Mouse (Mus musculus) limb, embryonic 12.5 days (tissue): ENCODE results near the gene Itpr2. TPM values are rescaled to one million over a fixed set of nuclear protein-coding genes. Genes with fewer than 3 reads are reported as not detected.
"Not testable (repeated sequence)": the region's sequence is repeated elsewhere in the genome, so short reads cannot be mapped to it uniquely, and the experiment has no call there.

Source experiments
- ATAC-seq: fragments of 200-750 bp; cut with Nextera tagmentation; 2 replicates; pipeline ENCODE4 v1.8.0; 2017; ENCODE audit warnings: low read depth, moderate TSS enrichment; ENCODE audit not compliant: insufficient number of reproducible peaks, insufficient read depth, low FRiP score, low TSS enrichment
- H3K27ac ChIP-seq: fragments of 300-500 bp; sonication (generic); 2 replicates; pipeline ENCODE4 v1.5.1; 2016; ENCODE audit warnings: mild to moderate bottlenecking, moderate library complexity
- H3K27me3 ChIP-seq: fragments of 300-500 bp; sonication (generic); 2 replicates; pipeline ENCODE4 v1.6.1; 2016; ENCODE audit warnings: mild to moderate bottlenecking, moderate library complexity
- H3K36me3 ChIP-seq: fragments of 300-500 bp; sonication (generic); 2 replicates; pipeline ENCODE4 v1.6.1; 2016; ENCODE audit warnings: mild to moderate bottlenecking, moderate library complexity
- H3K4me1 ChIP-seq: fragments of 300-500 bp; sonication (generic); replicated peaks from 2 replicates; pipeline ENCODE4 v1.6.1; 2016
- H3K4me2 ChIP-seq: fragments of 300-500 bp; sonication (generic); 2 replicates; pipeline ENCODE4 v1.6.1; 2016; ENCODE audit warnings: mild to moderate bottlenecking, moderate library complexity
- H3K4me3 ChIP-seq: fragments of 300-500 bp; sonication (generic); replicated peaks from 2 replicates; pipeline ENCODE4 v1.5.1; 2016; ENCODE audit warnings: mild to moderate bottlenecking
- H3K9ac ChIP-seq: fragments of 300-500 bp; sonication (generic); replicated peaks from 2 replicates; pipeline ENCODE4 v1.6.1; 2016; ENCODE audit warnings: mild to moderate bottlenecking, moderate library complexity
- H3K9me3 ChIP-seq: fragments of 300-500 bp; sonication (generic); 2 replicates; pipeline ENCODE4 v1.6.1; 2016; ENCODE audit warnings: mild to moderate bottlenecking, moderate library complexity
- WGBS: fragments of 180-500 bp; shearing (Covaris S2); methylation state at CpG from one replicate; pipeline ENCODE4 v1.1.7; 2016; 5-methylcytosine and 5-hydroxymethylcytosine counted together
- polyA plus RNA-seq: library from polyadenylated mRNA; unstranded; fragments of >200 nt; fragmentation: Nextera tagmentation; extraction: Ambion mirVana; gene quantifications from 2 replicates; pipeline ENCODE4 v1.2.1, GENCODE M21; 2016

The Itpr2 gene
- polyA plus RNA-seq, 1 experiment from 2014 or later, result 7.0 TPM

DNA sequence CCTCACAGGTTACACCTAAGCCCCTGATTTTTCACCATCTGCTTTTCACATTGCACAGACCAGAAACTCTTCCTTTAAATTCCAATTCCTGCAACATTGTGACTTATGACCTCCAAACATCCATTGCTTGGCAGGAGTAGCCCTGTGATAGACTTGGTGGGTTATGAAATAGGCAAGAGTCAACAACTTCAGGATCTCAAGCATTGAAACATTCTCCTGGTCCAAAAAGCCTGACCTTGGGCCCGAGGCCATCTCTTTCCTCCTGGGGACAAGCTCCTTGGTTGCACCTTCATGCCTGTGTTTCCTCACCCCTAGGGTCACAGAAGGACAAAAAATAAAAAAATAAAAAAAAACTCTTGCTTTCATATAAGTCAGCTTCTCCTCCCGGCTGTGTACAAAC is 32.1 kb downstream of the Itpr2 start:
- H3K27me3 ChIP-seq, result no peaks in the 10 kb centered on the region
- no peak for ATAC-seq
- peaks cover 4% of the 10 kb centered on the region; the same call in 1 of the 2 replicates for H3K9me3 ChIP-seq
- no peak overlapping the region for H3K9ac ChIP-seq
- no peak overlapping the region for H3K4me2 ChIP-seq
- peak overlapping the region; percentile 4; the same call in 1 of the 2 replicates for H3K27ac ChIP-seq
- 88% methylated on average over 2 of the region's 2 CpGs for WGBS
- H3K36me3 ChIP-seq, result no peaks in the 10 kb centered on the region
- H3K4me3 ChIP-seq, result no peak overlapping the region
- H3K4me1 ChIP-seq, result peaks cover 6% of the 10 kb centered on the region

GRCm38 (mm10) chr6:146468361-146468760 is 33.7 kb downstream of the Itpr2 start:
- Histone ChIP-seq H3K27ac (0 out of 2 replicates have a peak overlapping the region, but pooled peaks have one; percentile 7), H3K9ac (no peak overlapping the region), H3K9me3 (peaks cover 4% of the 10 kb centered on the region; the same call in 1 of the 2 replicates), H3K4me3 (no peak overlapping the region), H3K27me3 (no peaks in the 10 kb centered on the region), H3K4me1 (peaks cover 6% of the 10 kb centered on the region; the same call in 1 of the 2 replicates), H3K4me2 (no peak overlapping the region), H3K36me3 (no peaks in the 10 kb centered on the region)
- no peak for ATAC-seq
- 58% methylated on average over 8 of the region's 8 CpGs for WGBS

DNA sequence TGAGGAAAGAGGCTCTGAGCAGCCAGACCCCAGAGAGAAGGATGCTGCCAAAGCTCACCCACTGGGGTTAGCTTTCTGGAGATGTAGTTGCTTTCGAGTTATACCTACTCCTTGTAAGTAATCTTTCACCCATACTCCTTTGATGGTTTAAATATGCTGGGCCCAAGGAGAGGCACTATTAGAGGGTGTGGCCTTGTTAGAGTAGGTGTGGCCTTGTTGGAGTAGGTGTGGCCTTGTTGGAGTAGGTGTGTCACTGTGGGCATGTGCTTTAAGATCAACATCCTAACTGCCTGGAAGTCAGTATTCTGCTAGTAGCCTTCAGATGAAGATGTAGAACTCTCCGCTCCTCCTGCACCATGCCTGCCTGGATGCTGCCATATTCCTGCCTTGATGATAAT is 37.4 kb downstream of the Itpr2 start:
- not testable (repeated sequence) for H3K27ac ChIP-seq, H3K9ac ChIP-seq, H3K36me3 ChIP-seq, H3K4me1 ChIP-seq, H3K4me3 ChIP-seq, ATAC-seq, H3K9me3 ChIP-seq, H3K27me3 ChIP-seq, H3K4me2 ChIP-seq
- WGBS, result 96% methylated on average over 2 of the region's 2 CpGs

DNA sequence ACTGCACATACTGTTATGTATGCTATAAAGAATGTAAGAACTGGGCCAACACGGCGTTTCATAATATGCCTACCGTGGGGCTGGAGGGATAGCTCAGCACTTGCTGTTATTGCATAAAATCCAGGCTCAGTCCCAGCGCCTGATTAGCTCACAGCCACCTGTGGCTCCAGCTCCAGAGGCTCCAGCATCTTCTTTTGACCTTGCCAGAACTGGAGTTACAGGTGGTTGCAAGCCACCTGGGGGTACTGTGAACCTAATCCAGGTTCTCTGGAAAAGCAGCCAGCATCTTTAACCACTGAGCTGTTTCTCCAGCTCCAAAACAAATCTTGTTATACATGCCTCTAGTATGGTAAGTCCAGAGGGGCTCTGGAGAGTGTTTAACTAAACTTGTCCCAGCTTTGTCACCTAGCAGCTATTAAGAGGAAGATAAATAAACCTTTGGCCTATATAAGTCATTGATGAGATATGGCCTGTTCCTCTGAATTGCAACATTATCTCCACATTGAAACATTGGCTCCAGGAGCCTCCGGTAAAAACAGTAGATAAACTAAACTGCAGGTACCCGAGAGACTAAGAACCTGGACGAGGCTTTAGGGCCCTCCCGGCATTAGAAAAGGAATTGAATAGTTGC is 37.9 kb downstream of the Itpr2 start:
- Histone ChIP-seq H3K36me3 (no peaks in the 10 kb centered on the region), H3K4me1 (no peaks in the 10 kb centered on the region), H3K4me3 (no peak overlapping the region), H3K9ac (no peak overlapping the region), H3K9me3 (peaks cover 4% of the 10 kb centered on the region; the same call in 1 of the 2 replicates), H3K27ac (no peak overlapping the region), H3K27me3 (no peaks in the 10 kb centered on the region), H3K4me2 (no peak overlapping the region)
- no peak for ATAC-seq
- WGBS, result 71% methylated on average over 8 of the region's 8 CpGs

DNA sequence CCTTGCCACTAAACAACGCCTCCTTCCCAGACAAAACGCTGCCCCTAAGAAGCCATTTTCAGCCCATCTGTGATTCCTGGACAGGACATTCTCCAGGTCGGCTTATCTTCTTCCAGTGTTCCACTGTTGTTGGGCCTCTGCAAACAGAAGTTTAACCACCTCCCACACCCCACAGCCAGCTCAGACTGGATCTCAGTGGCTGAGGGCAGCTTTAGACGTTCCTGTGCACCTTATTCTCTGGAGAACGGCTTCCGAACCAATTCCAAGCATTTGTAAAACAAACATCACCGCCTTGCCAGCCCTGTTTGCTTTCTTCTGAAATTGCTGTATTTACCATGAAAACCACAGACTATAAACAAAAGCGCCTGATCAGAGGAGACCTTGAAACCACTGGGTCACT is 41.1 kb downstream of the Itpr2 start:
- Histone ChIP-seq H3K36me3 (no peaks in the 10 kb centered on the region), H3K27ac (no peak overlapping the region), H3K27me3 (no peaks in the 10 kb centered on the region), H3K9me3 (no peaks in the 10 kb centered on the region), H3K4me3 (no peak overlapping the region), H3K9ac (no peak overlapping the region), H3K4me1 (no peaks in the 10 kb centered on the region), H3K4me2 (no peak overlapping the region)
- 55% methylated on average over 8 of the region's 8 CpGs for WGBS
- no peak for ATAC-seq

GRCm38 (mm10) chr6:146458436-146458835 is 43.6 kb downstream of the Itpr2 start:
- H3K4me3 ChIP-seq, result no peak overlapping the region
- H3K4me2 ChIP-seq, result no peak overlapping the region
- 51% methylated on average over 5 of the region's 5 CpGs for WGBS
- no peaks in the 10 kb centered on the region for H3K9me3 ChIP-seq
- no peaks in the 10 kb centered on the region for H3K4me1 ChIP-seq
- no peaks in the 10 kb centered on the region for H3K27me3 ChIP-seq
- H3K27ac ChIP-seq, result no peak overlapping the region
- ATAC-seq, result no peak
- H3K9ac ChIP-seq, result no peak overlapping the region
- H3K36me3 ChIP-seq, result no peaks in the 10 kb centered on the region

DNA sequence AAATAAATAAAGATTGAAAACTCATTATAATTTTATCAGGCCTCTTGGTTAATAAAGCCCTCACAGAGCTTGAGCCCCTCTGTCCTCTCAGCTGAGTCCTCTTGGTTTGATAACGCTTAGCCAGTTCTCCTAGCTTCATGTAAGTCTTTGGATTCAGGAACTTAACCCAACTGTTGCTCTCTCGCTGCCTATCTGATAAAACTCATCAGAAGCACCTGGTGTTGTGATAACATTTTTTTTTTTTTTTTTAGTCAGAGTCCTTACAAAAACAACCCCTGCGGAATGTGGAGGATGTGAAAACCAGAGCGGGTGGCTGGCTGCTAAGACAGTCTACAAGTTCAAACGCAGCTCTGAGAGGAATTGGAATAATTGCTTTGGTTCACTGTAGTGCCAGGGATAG is 45.3 kb downstream of the Itpr2 start:
- no peak overlapping the region for H3K4me2 ChIP-seq
- no peaks in the 10 kb centered on the region for H3K9me3 ChIP-seq
- WGBS, result 87% methylated on average over 5 of the region's 5 CpGs
- ATAC-seq, result no peak
- no peaks in the 10 kb centered on the region for H3K27me3 ChIP-seq
- H3K4me3 ChIP-seq, result no peak overlapping the region
- H3K9ac ChIP-seq, result no peak overlapping the region
- H3K36me3 ChIP-seq, result no peaks in the 10 kb centered on the region
- peaks cover 6% of the 10 kb centered on the region; the same call in 1 of the 2 replicates for H3K4me1 ChIP-seq
- H3K27ac ChIP-seq, result no peak overlapping the region

DNA sequence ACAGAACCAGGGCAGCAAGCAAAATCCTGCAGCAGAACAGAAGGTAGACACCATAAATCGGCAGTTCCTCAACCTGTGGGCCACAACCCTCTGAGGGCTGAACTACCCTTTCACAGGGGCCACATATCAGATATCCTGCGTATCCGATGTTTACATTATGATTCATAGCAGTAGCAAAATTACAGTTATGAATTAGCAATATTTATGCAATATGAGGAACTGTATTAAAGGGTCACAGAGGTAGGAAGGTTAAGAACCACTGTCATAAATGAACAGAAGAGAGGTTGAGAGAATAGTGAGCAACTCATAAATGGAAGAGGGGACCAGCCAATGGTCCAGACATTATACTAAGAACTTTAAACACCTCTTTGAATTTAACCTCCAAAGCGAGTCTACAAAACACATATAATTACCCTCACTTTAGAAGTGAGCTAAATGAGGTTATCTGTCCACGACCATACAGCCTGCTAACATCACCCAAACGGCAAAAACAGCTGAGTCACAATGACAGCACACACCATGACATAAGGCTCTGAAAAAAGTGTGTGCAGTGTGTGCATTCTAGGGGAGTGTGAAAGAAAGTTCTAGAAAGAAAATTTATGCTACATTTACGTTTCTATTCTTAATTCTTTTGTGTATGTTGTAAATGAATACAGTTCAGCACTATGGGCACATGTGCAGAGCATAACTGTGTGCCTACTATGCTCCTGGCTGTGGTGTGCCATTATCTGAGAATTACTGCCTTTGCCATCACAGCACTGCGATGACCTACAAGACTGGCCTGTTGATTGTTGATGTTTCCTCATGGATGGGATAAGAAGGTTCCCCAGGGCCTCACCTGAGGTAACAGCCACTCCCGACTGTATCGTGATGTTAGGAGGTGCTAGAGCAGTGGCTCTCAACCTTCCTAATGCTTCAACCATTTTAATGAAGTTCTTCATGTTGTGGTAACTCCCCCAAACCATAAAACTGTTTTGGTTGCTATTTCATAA is 47.2 kb downstream of the Itpr2 start:
- ATAC-seq, result no peak
- no peak overlapping the region for H3K4me2 ChIP-seq
- H3K9me3 ChIP-seq, result no peaks in the 10 kb centered on the region
- no peak overlapping the region for H3K9ac ChIP-seq
- no peak overlapping the region for H3K4me3 ChIP-seq
- H3K36me3 ChIP-seq, result no peaks in the 10 kb centered on the region
- WGBS, result 83% methylated on average over 10 of the region's 10 CpGs
- no peak overlapping the region for H3K27ac ChIP-seq
- peaks cover 6% of the 10 kb centered on the region; the same call in 1 of the 2 replicates for H3K4me1 ChIP-seq
- no peaks in the 10 kb centered on the region for H3K27me3 ChIP-seq

DNA sequence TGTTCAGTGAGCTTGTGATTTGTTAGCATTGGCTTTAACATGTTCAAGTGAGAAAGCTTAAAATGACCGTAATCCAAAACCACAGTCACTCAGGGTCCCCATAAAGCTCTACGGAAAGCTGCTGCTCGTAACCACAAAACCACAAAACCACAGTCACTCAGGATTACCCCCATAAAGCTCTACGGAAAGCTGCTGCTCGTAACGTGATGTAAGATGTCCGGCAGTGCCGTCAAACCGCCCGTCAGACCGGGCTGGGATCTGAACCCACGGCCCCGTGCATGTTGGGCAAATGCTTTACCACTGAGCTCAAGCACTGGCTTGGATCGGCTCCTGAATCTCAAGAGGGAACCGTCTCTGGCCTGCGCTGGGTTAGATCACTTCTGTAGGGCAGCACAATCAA is 49.5 kb downstream of the Itpr2 start:
- ATAC-seq, result no peak
- Histone ChIP-seq H3K27ac (no peak overlapping the region), H3K9me3 (no peaks in the 10 kb centered on the region), H3K4me1 (peaks cover 6% of the 10 kb centered on the region; the same call in 1 of the 2 replicates), H3K27me3 (no peaks in the 10 kb centered on the region), H3K4me3 (no peak overlapping the region), H3K4me2 (no peak overlapping the region), H3K36me3 (no peaks in the 10 kb centered on the region), H3K9ac (no peak overlapping the region)
- WGBS, result 53% methylated on average over 16 of the region's 16 CpGs

DNA sequence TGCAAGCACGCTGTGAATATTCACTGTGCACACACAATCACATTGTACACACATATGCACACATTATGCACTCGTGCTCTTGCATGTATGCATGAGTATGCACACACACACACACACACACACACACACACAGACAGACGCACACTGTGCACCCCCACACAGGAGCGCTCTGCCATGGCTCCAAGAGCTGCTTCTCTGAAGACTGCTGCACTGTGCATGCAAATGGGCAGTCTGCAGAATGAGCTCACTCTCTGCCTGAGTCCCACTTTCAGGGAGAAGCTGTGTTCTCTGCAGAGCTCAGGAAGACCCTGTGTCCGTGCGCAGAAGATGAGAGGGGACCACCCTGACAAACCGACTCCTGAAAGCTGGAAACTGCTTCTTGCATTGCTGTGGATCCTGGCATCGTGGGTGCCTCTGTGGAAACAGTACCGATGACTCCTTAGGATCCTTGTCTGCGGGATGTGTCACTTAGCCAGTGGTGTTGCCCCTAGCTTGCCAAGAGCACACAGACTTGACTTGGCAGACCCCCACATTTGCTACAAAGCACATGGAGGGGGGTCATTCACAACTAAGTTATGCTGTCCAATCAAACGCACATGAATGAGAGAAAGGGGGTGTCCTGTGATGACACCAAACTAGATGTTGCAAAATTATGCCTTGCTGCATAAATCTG is 55.9 kb downstream of the Itpr2 start:
- Histone ChIP-seq H3K4me1 (no peaks in the 10 kb centered on the region), H3K27me3 (no peaks in the 10 kb centered on the region), H3K27ac (no peak overlapping the region), H3K36me3 (no peaks in the 10 kb centered on the region), H3K9me3 (no peaks in the 10 kb centered on the region), H3K4me3 (no peak overlapping the region), H3K9ac (no peak overlapping the region), H3K4me2 (no peak overlapping the region)
- no peak for ATAC-seq
- 89% methylated on average over 11 of the region's 11 CpGs for WGBS

- no peak for ATAC-seq
- 50% methylated on average over 2 of the region's 2 CpGs for WGBS
These were observed 62.2 kb downstream of the Itpr2 start for GRCm38 (mm10) chr6:146439826-146440225.

More at GRCm38 (mm10) chr6:146439826-146440225, 62.2 kb downstream of the Itpr2 start:
- no peak overlapping the region for H3K4me2 ChIP-seq
- no peaks in the 10 kb centered on the region for H3K27me3 ChIP-seq
- no peak overlapping the region for H3K4me3 ChIP-seq
- H3K27ac ChIP-seq, result no peak overlapping the region
- H3K9ac ChIP-seq, result no peak overlapping the region
- no peaks in the 10 kb centered on the region for H3K4me1 ChIP-seq
- no peaks in the 10 kb centered on the region for H3K9me3 ChIP-seq
- no peaks in the 10 kb centered on the region for H3K36me3 ChIP-seq
